Mouse (Mus musculus): ENCODE measurements around the gene Pigo. TPM values are rescaled to one million over a fixed set of nuclear protein-coding genes. Genes with fewer than 3 reads are reported as not detected.
"Not testable (repeated sequence)": the region's sequence is repeated elsewhere in the genome, so short reads cannot be mapped to it uniquely, and the experiment has no call there.

The Pigo gene
- total and polyA plus RNA-seq, 3 experiments, result 20.1 to 26.5 (median 21.0) TPM

DNA sequence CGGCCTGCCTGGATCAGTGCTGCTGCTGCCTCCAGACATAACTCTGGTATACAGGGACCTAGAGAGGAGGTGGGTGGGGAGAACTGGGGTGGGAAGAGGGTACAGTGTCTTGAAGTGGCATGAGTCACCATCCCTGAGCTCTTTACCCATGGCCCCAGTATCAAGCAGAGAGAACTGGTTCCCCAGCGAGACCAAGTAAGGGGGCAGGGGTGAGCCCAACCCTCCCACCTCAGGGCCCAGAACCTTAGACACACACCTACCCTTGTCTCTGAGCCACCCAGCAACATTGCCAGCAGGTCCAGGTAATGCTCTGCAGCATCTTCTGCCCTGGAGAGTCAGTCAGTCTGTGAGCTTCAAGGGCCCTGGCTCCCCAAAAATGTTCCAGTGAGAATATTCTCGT lies 20.7 kb downstream of the Pigo start:
- 96% methylated on average over 3 of the region's 3 CpGs for WGBS
- Histone ChIP-seq H3K4me1 (ENCODE audit: control insufficient read depth, insufficient read depth, low read length) (peaks cover 6% of the 10 kb centered on the region; the same call in 1 of the 2 replicates), H3K9ac (ENCODE audit: low read depth, low read length) (no peak overlapping the region), H3K4me3 (no peak overlapping the region), H3K36me3 (ENCODE audit: control insufficient read depth, insufficient read depth, low read length) (no peaks in the 10 kb centered on the region), H3K27me3 (ENCODE audit: control insufficient read depth, insufficient read depth, low read length) (no peaks in the 10 kb centered on the region), H3K79me2 (replicated peaks; ENCODE audit: control insufficient read depth, insufficient read depth, low read length) (no peaks in the 10 kb centered on the region), H3K27ac (no peak overlapping the region)
- intact Hi-C loops (cut with DNase I), result loop anchor here (1.0 kb wide), 1 partner anchor 20 kb away; the partner anchor contains the start of gene Pigo
- no peak for DNase-seq
- no peak for TF ChIP-seq EP300 (IDR thresholded peaks at IDR 0.05; ENCODE audit: insufficient read depth, low read depth, low read length)
- no peak for TF ChIP-seq POLR2A (IDR thresholded peaks at IDR 0.05; ENCODE audit: insufficient read depth, low read depth, low read length)
- TF ChIP-seq CTCF (IDR thresholded peaks at IDR 0.05), result no peak

- WGBS, result 70% methylated on average over 12 of the region's 12 CpGs
- H3K27me3 ChIP-seq (ENCODE audit: control insufficient read depth, insufficient read depth, low read length), result no peaks in the 10 kb centered on the region
- no peak overlapping the region for H3K4me3 ChIP-seq
- peaks cover 2% of the 10 kb centered on the region; the same call in 1 of the 2 replicates for H3K79me2 ChIP-seq (replicated peaks; ENCODE audit: control insufficient read depth, insufficient read depth, low read length)
- peaks cover 12% of the 10 kb centered on the region for H3K36me3 ChIP-seq (ENCODE audit: control insufficient read depth, insufficient read depth, low read length)
- no peak overlapping the region for H3K27ac ChIP-seq
- intact Hi-C loops (cut with DNase I), result no loop called here
- no peak overlapping the region for H3K9ac ChIP-seq (ENCODE audit: low read depth, low read length)
- TF ChIP-seq EP300 (IDR thresholded peaks at IDR 0.05; ENCODE audit: insufficient read depth, low read depth, low read length), result no peak
- TF ChIP-seq POLR2A (IDR thresholded peaks at IDR 0.05; ENCODE audit: insufficient read depth, low read depth, low read length), result no peak
- no peak for TF ChIP-seq CTCF (IDR thresholded peaks at IDR 0.05)
- H3K4me1 ChIP-seq (ENCODE audit: control insufficient read depth, insufficient read depth, low read length), result peaks cover 5% of the 10 kb centered on the region
- no peak for DNase-seq
Measured at GRCm38 (mm10) chr4:43002756-43003439, 22.7 kb downstream of the Pigo start.

GRCm38 (mm10) chr4:43001272-43001671 lies 24.3 kb downstream of the Pigo start:
- Histone ChIP-seq H3K79me2 (replicated peaks; ENCODE audit: control insufficient read depth, insufficient read depth, low read length) (peaks cover 3% of the 10 kb centered on the region; the same call in 1 of the 2 replicates), H3K9ac (ENCODE audit: low read depth, low read length) (no peak overlapping the region), H3K27me3 (ENCODE audit: control insufficient read depth, insufficient read depth, low read length) (no peaks in the 10 kb centered on the region), H3K4me3 (no peak overlapping the region), H3K27ac (no peak overlapping the region), H3K36me3 (ENCODE audit: control insufficient read depth, insufficient read depth, low read length) (peaks cover 22% of the 10 kb centered on the region), H3K4me1 (ENCODE audit: control insufficient read depth, insufficient read depth, low read length) (peaks cover 8% of the 10 kb centered on the region)
- intact Hi-C loops (cut with DNase I), result no loop called here
- TF ChIP-seq EP300 (IDR thresholded peaks at IDR 0.05; ENCODE audit: insufficient read depth, low read depth, low read length) (no peak), POLR2A (IDR thresholded peaks at IDR 0.05; ENCODE audit: insufficient read depth, low read depth, low read length) (no peak), CTCF (IDR thresholded peaks at IDR 0.05) (no peak)
- DNase-seq, result no peak
- 92% methylated on average over 2 of the region's 2 CpGs for WGBS

DNA sequence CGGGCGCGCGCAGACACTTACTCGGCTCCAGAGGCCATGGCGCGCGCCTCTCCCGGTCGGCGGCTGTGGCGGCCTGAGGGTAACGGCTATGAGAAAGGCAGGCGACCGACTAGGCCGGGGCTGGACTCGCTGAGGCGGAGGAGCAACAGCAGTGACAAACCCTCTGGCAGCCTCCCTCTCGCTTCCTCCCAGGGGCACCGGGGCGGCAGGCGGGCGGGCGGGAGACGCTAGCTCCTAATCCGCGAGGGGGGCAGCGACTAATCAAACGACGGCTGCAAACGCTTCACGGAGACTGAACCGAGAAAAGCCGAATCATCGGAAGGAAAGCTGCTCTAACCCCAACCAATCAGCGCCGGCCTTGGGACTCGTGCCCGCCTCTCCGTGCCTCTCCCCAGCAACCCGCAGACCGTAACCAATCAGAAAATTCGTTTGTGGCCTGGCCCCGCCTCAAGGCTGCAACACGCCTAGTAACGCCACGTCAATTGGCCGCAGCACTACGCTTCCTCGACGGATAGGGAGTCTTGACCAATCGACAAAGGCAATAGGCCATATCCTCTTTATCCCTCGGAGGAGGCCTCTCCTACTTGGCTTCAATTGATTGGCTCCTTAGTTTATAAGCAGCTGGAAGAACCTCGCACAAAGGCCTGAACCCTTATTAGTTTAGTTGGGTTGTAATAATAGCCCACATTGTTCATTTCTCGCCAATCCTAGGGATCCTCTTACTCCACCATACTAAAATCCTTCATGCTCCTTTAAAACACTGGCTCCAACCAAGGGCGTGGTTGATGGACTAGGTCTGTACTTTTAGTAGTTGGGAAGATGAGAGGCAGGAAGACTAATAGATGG lies 25.3 kb downstream of the Pigo start, which contains the start of gene Vcp:
TSS of gene Vcp (minus strand) at position 367 of the 846 bp plus-strand sequence.
- H3K79me2 ChIP-seq (replicated peaks; ENCODE audit: control insufficient read depth, insufficient read depth, low read length); H3K4me1 ChIP-seq (ENCODE audit: control insufficient read depth, insufficient read depth, low read length); H3K27me3 ChIP-seq (ENCODE audit: control insufficient read depth, insufficient read depth, low read length); intact Hi-C loops (cut with DNase I): not testable (repeated sequence)
- H3K36me3 ChIP-seq (ENCODE audit: control insufficient read depth, insufficient read depth, low read length), result peaks cover 26% of the 10 kb centered on the region
- peak; percentile 98 to 99 for DNase-seq
- H3K27ac ChIP-seq, result peak within 1 kb of the TSS; percentile 98
- 1% methylated on average over 56 of the region's 56 CpGs for WGBS
- peak within 1 kb of the TSS; percentile 99 for H3K9ac ChIP-seq (ENCODE audit: low read depth, low read length)
- peak; percentile 27; the same call in 1 of the 2 replicates for TF ChIP-seq POLR2A (IDR thresholded peaks at IDR 0.05; ENCODE audit: insufficient read depth, low read depth, low read length)
- H3K4me3 ChIP-seq, result peak within 1 kb of the TSS; percentile 81

DNA sequence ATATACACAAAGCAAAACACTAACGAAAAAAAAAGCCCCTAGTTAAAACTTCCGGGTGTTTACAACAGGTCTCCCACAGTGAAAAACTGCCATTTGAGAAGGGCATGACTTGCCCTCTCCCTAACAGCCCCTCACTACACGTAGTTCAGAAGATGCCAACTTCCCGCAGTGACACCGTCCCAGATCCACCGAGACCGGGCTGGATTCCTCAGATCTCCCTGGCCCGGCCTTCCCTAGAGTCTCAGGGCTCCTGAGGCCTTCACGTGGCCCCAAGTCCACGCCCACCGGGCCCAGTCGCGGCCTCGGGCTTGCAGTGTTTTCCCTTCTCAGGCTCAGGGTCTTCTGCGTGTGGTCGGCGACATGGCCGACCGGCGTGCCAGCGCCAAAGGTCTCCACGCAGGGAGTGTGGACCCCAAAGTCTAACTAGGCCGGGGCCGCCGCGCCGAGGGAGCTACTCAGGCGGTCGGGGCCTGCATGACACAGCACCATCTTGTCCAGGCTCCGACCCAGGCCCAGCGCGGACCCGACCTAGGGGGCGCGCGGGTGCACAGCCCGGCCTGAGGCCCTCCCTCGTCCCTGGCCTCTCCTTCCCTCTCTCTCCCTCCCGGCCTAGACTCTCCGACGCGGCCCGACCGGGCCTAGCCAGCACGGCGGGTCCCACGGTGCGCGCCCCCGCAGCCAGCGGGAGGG lies 26.0 kb downstream of the Pigo start:
- Histone ChIP-seq H3K4me3 (peak overlapping the region; percentile 81), H3K27ac (peak overlapping the region; percentile 98), H3K9ac (ENCODE audit: low read depth, low read length) (peak overlapping the region; percentile 99), H3K27me3 (ENCODE audit: control insufficient read depth, insufficient read depth, low read length) (no peaks in the 10 kb centered on the region), H3K36me3 (ENCODE audit: control insufficient read depth, insufficient read depth, low read length) (peaks cover 30% of the 10 kb centered on the region), H3K4me1 (ENCODE audit: control insufficient read depth, insufficient read depth, low read length) (peaks cover 8% of the 10 kb centered on the region), H3K79me2 (replicated peaks; ENCODE audit: control insufficient read depth, insufficient read depth, low read length) (peaks cover 3% of the 10 kb centered on the region; the same call in 1 of the 2 replicates)
- under 1% methylated on average over 51 of the region's 51 CpGs for WGBS
- intact Hi-C loops (cut with DNase I), result no loop called here
- 0 out of 2 replicates have a peak, but pooled peaks have one; percentile 22 for TF ChIP-seq EP300 (IDR thresholded peaks at IDR 0.05; ENCODE audit: insufficient read depth, low read depth, low read length)
- peak; percentile 34; the same call in 1 of the 2 replicates for TF ChIP-seq POLR2A (IDR thresholded peaks at IDR 0.05; ENCODE audit: insufficient read depth, low read depth, low read length)
- peak; percentile 52 for TF ChIP-seq CTCF (IDR thresholded peaks at IDR 0.05)
- DNase-seq, result peak; percentile 82 to 85

Data from heart, adult 2 months (tissue).